Mouse (Mus musculus) myocyte (in vitro differentiated cells): ENCODE data around the gene Pak4. TPM values are rescaled to one million over a fixed set of nuclear protein-coding genes. Genes with fewer than 3 reads are reported as not detected.

Experiments
- H3K27me3 ChIP-seq: one replicate; pipeline ENCODE4 v1.6.1; 2011; ENCODE audit not compliant: control insufficient read depth, insufficient read depth, insufficient read length
- H3K36me3 ChIP-seq: one replicate; pipeline ENCODE4 v1.6.1; 2011; ENCODE audit not compliant: control insufficient read depth, insufficient read depth
- H3K4me2 ChIP-seq: one replicate; pipeline ENCODE4 v1.6.1; 2011; ENCODE audit warnings: low read depth, control low read depth
- H3K4me3 ChIP-seq: one replicate; pipeline ENCODE4 v1.5.1; 2011; ENCODE audit warnings: mild to moderate bottlenecking, control low read depth, moderate library complexity
- H3K79me2 ChIP-seq: one replicate; pipeline ENCODE4 v1.6.1; 2011; ENCODE audit not compliant: control insufficient read depth, insufficient read depth
- H3ac ChIP-seq: one replicate; pipeline ENCODE4 v1.6.1; 2011; ENCODE audit not compliant: control insufficient read depth, insufficient read length
- CEBPB ChIP-seq: IDR thresholded peaks from 2 replicates; pipeline ENCODE4 v1.6.1; 2011; ENCODE audit warnings: mild to moderate bottlenecking, moderate library complexity; ENCODE audit not compliant: poor library complexity, insufficient read depth, severe bottlenecking
- E2F4 ChIP-seq: IDR thresholded peaks from one replicate; pipeline ENCODE4 v1.6.1; 2011; ENCODE audit warnings: mild to moderate bottlenecking, control low read depth, moderate library complexity; ENCODE audit not compliant: insufficient read depth
- MAX ChIP-seq: IDR thresholded peaks from one replicate; pipeline ENCODE4 v1.6.1; 2011; ENCODE audit warnings: low read depth, mild to moderate bottlenecking, control low read depth
- MYOD1 ChIP-seq, 3 experiments: IDR thresholded peaks; one replicate each; pipeline ENCODE4 v1.6.1; 2011; ENCODE audit warnings: control low read depth in 2 of 3, low read depth in 2 of 3, mild to moderate bottlenecking in 2 of 3, moderate library complexity in 1 of 3; ENCODE audit not compliant: insufficient read length in 2 of 3, control insufficient read depth in 1 of 3
- MYOG ChIP-seq, 3 experiments: IDR thresholded peaks; one replicate each; pipeline ENCODE4 v1.6.1; 2011; ENCODE audit warnings: control low read depth in 2 of 3, low read depth in 2 of 3, mild to moderate bottlenecking in 2 of 3; ENCODE audit not compliant: insufficient read length in 2 of 3, control insufficient read depth in 1 of 3, insufficient read depth in 1 of 3
- POLR2A ChIP-seq: IDR thresholded peaks from one replicate; pipeline ENCODE4 v1.6.1; 2011; ENCODE audit warnings: low read depth, mild to moderate bottlenecking, control low read depth, moderate library complexity; ENCODE audit not compliant: insufficient read length
- POLR2AphosphoS2 ChIP-seq: IDR thresholded peaks from one replicate; pipeline ENCODE4 v1.6.1; 2011; ENCODE audit warnings: low read depth, control low read depth; ENCODE audit not compliant: insufficient read length
- REST ChIP-seq: IDR thresholded peaks from one replicate; pipeline ENCODE4 v1.6.1; 2011; ENCODE audit warnings: mild to moderate bottlenecking, control low read depth, moderate library complexity; ENCODE audit not compliant: insufficient read depth, insufficient read length
- SRF ChIP-seq: IDR thresholded peaks from one replicate; pipeline ENCODE4 v1.6.1; 2011; ENCODE audit warnings: low read depth; ENCODE audit not compliant: control insufficient read depth, insufficient read length
- TCF12 ChIP-seq: IDR thresholded peaks from one replicate; pipeline ENCODE4 v1.6.1; 2011; ENCODE audit warnings: mild to moderate bottlenecking, control low read depth; ENCODE audit not compliant: poor library complexity, insufficient read depth, severe bottlenecking
- TCF3 ChIP-seq: IDR thresholded peaks from one replicate; pipeline ENCODE4 v1.6.1; 2011; ENCODE audit warnings: low read depth, control low read depth; ENCODE audit not compliant: insufficient read length
- USF1 ChIP-seq: IDR thresholded peaks from one replicate; pipeline ENCODE4 v1.6.1; 2011; ENCODE audit warnings: low read depth, mild to moderate bottlenecking, control low read depth, moderate library complexity
- polyA plus RNA-seq: library from polyadenylated mRNA; unstranded; fragments of >200 nt; fragmentation: generic; extraction: Trizol; gene quantifications from one replicate; pipeline ENCODE4 v1.2.1, GENCODE M21; 2012; ENCODE audit warnings: missing spikeins

Pak4 gene
- polyA plus RNA-seq, 1 experiment, result 27.5 TPM

DNA sequence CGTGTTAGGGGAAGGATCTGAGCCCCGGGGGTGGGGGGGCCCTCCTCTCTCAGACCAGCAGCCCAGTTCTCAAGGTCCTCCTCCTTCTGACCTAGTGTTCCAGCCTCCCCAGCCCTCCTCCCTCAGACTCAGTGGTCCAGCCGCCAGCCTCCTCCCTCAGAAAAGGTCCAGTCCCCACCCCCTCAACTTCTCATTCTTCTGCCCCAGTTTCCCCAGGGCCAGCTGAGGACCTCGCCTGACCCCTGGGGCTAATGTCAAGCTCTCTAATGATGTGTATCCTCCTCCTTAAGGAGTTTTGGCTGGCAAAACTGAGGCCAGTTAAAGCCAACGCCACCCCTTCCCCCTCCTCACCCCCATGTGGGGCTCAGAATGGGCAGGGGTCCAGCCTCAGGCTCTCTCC is 50.8 kb downstream of the Pak4 start, which contains the start of gene Nccrp1:
Gene Nccrp1 (minus strand): TSS at position 101 of the 400 bp plus-strand sequence.
- TF ChIP-seq SRF (no peak), REST (no peak), MYOD1 (IDR thresholded peaks at IDR 0.05; ENCODE audit: control insufficient read depth in 1 of 3, insufficient read length in 2 of 3, low read depth in 2 of 3) (no peak), USF1 (no peak), POLR2AphosphoS2 (no peak), TCF3 (no peak), MYOG (IDR thresholded peaks at IDR 0.05; ENCODE audit: control insufficient read depth in 1 of 3, insufficient read depth in 1 of 3, insufficient read length in 2 of 3, low read depth in 2 of 3) (no peak), TCF12 (no peak), E2F4 (no peak), CEBPB (no peak), POLR2A (no peak), MAX (no peak)
- Histone ChIP-seq H3K79me2 (no peaks in the 10 kb centered on the region), H3K36me3 (no peaks in the 10 kb centered on the region), H3ac (no peak within 1 kb of the TSS), H3K4me2 (no peak within 1 kb of the TSS), H3K27me3 (peaks cover 38% of the 10 kb centered on the region), H3K4me3 (no peak within 1 kb of the TSS)

DNA sequence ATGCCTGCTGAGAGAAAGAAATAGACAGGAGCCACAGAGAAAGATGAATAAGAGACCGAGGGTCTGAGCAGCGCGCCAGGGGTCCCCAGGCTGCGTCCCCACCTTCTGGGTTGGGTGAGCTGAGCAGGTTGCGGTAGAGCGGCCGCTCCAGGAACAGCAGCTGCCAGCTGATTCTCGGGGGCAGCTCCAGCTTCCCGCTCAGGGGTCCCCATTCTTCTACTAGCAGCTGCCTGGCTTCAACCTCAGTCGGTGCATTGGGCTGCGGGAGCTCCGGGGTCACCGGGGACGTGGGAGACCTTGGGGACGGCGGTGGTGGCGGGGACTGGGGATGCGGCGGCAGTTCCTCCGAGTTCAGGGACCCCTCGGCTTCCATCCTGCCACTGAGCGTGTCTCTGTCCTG is 51.3 kb downstream of the Pak4 start:
- Histone ChIP-seq H3K79me2 (no peaks in the 10 kb centered on the region), H3ac (no peak overlapping the region), H3K4me2 (no peak overlapping the region), H3K4me3 (no peak overlapping the region), H3K27me3 (peaks cover 38% of the 10 kb centered on the region), H3K36me3 (no peaks in the 10 kb centered on the region)
- TF ChIP-seq POLR2AphosphoS2 (no peak), MYOG (IDR thresholded peaks at IDR 0.05; ENCODE audit: control insufficient read depth in 1 of 3, insufficient read depth in 1 of 3, insufficient read length in 2 of 3, low read depth in 2 of 3) (peak in 1 of 3 experiments; percentile 20), USF1 (no peak), POLR2A (no peak), MYOD1 (IDR thresholded peaks at IDR 0.05; ENCODE audit: control insufficient read depth in 1 of 3, insufficient read length in 2 of 3, low read depth in 2 of 3) (no peak)

DNA sequence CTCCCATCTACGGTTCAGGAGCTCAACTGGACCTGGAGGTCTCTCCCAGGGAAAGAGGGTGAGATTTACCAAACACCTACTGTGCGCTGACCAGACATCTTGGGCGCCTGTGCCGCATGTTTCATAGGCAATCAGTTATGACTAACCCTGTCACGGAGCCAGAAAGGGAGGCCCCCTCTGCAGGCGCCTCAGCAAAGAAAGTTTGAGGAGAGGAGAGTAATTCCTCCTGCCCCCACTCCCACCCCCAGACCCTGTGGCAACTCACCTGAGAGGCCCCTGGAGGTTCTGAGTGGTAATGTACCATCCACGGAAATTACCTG is 52.1 kb downstream of the Pak4 start:
- Histone ChIP-seq H3K79me2 (no peaks in the 10 kb centered on the region), H3K27me3 (peaks cover 38% of the 10 kb centered on the region), H3K4me3 (no peak overlapping the region), H3K4me2 (no peak overlapping the region), H3ac (no peak overlapping the region), H3K36me3 (no peaks in the 10 kb centered on the region)
- TF ChIP-seq SRF (no peak), REST (no peak), MYOG (IDR thresholded peaks at IDR 0.05; ENCODE audit: control insufficient read depth in 1 of 3, insufficient read depth in 1 of 3, insufficient read length in 2 of 3, low read depth in 2 of 3) (no peak), POLR2AphosphoS2 (no peak), USF1 (no peak), TCF3 (no peak), POLR2A (no peak), E2F4 (no peak), MAX (no peak)

DNA sequence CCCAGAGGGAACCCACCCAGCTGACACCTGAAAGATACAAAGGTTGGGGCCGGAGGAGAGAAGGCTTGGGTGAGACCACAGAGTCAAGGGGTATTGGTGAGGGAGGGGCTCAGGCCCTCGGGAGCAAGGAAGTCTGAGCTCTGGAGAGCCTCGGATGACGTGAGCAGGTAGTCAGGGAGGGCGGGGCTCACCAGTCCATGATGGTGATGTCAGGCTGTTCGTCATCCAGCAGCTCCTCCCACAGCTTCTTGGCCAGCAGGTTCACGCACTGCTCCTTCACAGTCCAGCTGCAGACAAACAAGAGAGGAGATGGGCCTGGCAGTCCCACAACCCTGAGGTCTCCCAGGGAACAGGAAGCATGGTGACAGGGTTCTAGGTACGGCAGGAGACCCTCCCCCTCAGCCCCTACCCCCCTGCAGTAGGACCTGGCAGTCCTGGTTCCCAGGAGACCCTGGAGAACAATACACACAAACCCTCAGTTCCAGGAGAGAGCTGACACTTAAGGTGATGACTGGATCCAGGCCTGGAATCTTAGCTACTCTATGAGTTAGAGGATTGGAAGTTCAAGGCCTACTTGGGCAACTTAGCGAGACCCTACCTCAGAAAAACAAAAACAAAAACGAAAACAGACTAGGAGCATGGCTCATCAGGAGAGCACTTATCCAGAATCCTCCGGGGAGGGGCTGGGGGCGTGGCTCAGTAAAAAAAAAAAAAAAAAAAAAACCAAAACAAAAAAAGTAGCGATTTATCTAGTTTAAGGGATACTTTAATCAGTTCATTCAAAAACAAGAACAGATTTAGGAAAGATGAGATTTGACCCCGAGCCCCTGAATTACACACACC is 52.7 kb downstream of the Pak4 start:
- H3K4me3 ChIP-seq, result no peak overlapping the region
- H3K4me2 ChIP-seq, result no peak overlapping the region
- H3K36me3 ChIP-seq, result no peaks in the 10 kb centered on the region
- TF ChIP-seq SRF (no peak), MYOD1 (IDR thresholded peaks at IDR 0.05; ENCODE audit: control insufficient read depth in 1 of 3, insufficient read length in 2 of 3, low read depth in 2 of 3) (no peak)
- no peaks in the 10 kb centered on the region for H3K79me2 ChIP-seq
- H3ac ChIP-seq, result no peak overlapping the region
- H3K27me3 ChIP-seq, result peaks cover 38% of the 10 kb centered on the region

DNA sequence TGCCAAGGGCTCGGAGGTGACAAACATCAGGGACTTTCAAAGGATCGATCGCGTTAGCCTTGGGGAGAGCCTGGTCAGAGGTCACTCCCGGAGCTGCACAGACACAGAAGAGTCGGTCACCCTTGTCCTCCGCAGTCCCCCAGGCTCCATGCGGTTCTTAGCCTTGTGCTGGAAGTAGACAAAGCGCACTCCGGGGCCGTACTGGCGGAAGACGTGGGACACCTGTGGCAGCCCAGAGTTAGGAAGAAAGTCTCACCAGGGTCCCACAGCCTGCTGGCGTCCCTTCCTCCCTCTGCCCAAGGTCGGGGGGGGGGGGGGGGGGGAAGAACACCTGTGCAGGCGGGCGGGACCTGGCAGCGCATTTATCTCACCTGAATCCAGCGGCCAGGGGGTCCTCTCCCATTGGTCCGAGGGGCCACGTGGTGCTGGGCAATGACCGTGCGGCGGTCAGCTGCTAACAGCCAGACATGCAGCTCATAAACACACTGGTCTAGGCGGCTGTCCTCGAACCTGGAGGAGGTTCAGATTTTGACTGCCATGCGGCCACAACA is 53.9 kb downstream of the Pak4 start:
- Histone ChIP-seq H3K27me3 (peaks cover 38% of the 10 kb centered on the region), H3ac (no peak overlapping the region), H3K79me2 (no peaks in the 10 kb centered on the region), H3K4me2 (no peak overlapping the region), H3K4me3 (no peak overlapping the region), H3K36me3 (no peaks in the 10 kb centered on the region)
- TF ChIP-seq MYOG (IDR thresholded peaks at IDR 0.05; ENCODE audit: control insufficient read depth in 1 of 3, insufficient read depth in 1 of 3, insufficient read length in 2 of 3, low read depth in 2 of 3) (no peak), USF1 (no peak), MAX (no peak), E2F4 (no peak), TCF12 (no peak), CEBPB (no peak), SRF (no peak), TCF3 (no peak), REST (no peak), POLR2AphosphoS2 (no peak), POLR2A (no peak), MYOD1 (IDR thresholded peaks at IDR 0.05; ENCODE audit: control insufficient read depth in 1 of 3, insufficient read length in 2 of 3, low read depth in 2 of 3) (no peak)
